Mouse (Mus musculus) stomach, postnatal 0 days (tissue): ENCODE data around the gene Mmp24. TPM values are rescaled to one million over a fixed set of nuclear protein-coding genes. Genes with fewer than 3 reads are reported as not detected.

Source experiments
- ATAC-seq: fragments of 200-750 bp; cut with Nextera tagmentation; 2 replicates; pipeline ENCODE4 v1.8.0; 2017; ENCODE audit not compliant: low FRiP score, low TSS enrichment
- DNase-seq: peaks from one replicate; pipeline ENCODE4 v3.0.0-alpha.2; 2016; ENCODE audit warnings: low spot score
- H3K27ac ChIP-seq: fragments of 300-500 bp; sonication (generic); replicated peaks from 2 replicates; pipeline ENCODE4 v1.5.1; 2014; ENCODE audit warnings: mild to moderate bottlenecking, control low read depth
- H3K27me3 ChIP-seq: fragments of 300-500 bp; sonication (generic); 2 replicates; pipeline ENCODE4 v1.6.1; 2014; ENCODE audit warnings: low read length; ENCODE audit not compliant: control insufficient read depth, insufficient read depth
- H3K36me3 ChIP-seq: fragments of 300-500 bp; sonication (generic); 2 replicates; pipeline ENCODE4 v1.6.1; 2014; ENCODE audit warnings: low read length, mixed read lengths; ENCODE audit not compliant: control insufficient read depth, insufficient read depth
- H3K4me1 ChIP-seq: fragments of 300-500 bp; sonication (generic); replicated peaks from 2 replicates; pipeline ENCODE4 v1.6.1; 2014; ENCODE audit warnings: antibody characterized with exemption; ENCODE audit not compliant: control insufficient read depth, insufficient read depth
- H3K4me2 ChIP-seq: fragments of 300-500 bp; sonication (generic); replicated peaks from 2 replicates; pipeline ENCODE4 v1.6.1; 2014; ENCODE audit warnings: low read depth, mild to moderate bottlenecking, control low read depth, moderate library complexity
- H3K4me3 ChIP-seq: fragments of 300-500 bp; sonication (generic); 2 replicates; pipeline ENCODE4 v1.5.1; 2014; ENCODE audit warnings: low read depth, low read length, control low read depth
- H3K9ac ChIP-seq: fragments of 300-500 bp; sonication (generic); 2 replicates; pipeline ENCODE4 v1.6.1; 2014; ENCODE audit warnings: mild to moderate bottlenecking, low read length, control low read depth, mixed read lengths
- H3K9me3 ChIP-seq: fragments of 300-500 bp; sonication (generic); 2 replicates; pipeline ENCODE4 v1.6.1; 2016; ENCODE audit warnings: low read length; ENCODE audit not compliant: control insufficient read depth
- CTCF ChIP-seq: IDR thresholded peaks from 2 replicates; pipeline ENCODE4 v1.5.1; 2016; ENCODE audit warnings: antibody characterized with exemption, low read depth, mild to moderate bottlenecking, moderate library complexity
- EP300 ChIP-seq: optimal IDR thresholded peaks from 2 replicates; pipeline ENCODE3; 2016; ENCODE audit warnings: antibody characterized with exemption
- WGBS: fragments of 180-500 bp; shearing (Covaris S2); extraction: QIAGEN DNeasy Blood & Tissue Kit; methylation state at CpG from one replicate; pipeline ENCODE4 v1.1.7; 2014; 5-methylcytosine and 5-hydroxymethylcytosine counted together
- polyA plus RNA-seq: library from polyadenylated mRNA; unstranded; fragments of >200 nt; fragmentation: Nextera tagmentation; extraction: Ambion mirVana; gene quantifications from 2 replicates; pipeline ENCODE4 v1.2.1, GENCODE M21; 2015

Mmp24 gene
- polyA plus RNA-seq, 1 experiment from 2014 or later = 0.23 TPM

GRCm38 (mm10) chr2:155837961-155838360 is 62.8 kb downstream of the Mmp24 start:
- 78% methylated on average over 3 of the region's 3 CpGs for WGBS
- no peaks in the 10 kb centered on the region for H3K4me1 ChIP-seq
- no peak for ATAC-seq

DNA sequence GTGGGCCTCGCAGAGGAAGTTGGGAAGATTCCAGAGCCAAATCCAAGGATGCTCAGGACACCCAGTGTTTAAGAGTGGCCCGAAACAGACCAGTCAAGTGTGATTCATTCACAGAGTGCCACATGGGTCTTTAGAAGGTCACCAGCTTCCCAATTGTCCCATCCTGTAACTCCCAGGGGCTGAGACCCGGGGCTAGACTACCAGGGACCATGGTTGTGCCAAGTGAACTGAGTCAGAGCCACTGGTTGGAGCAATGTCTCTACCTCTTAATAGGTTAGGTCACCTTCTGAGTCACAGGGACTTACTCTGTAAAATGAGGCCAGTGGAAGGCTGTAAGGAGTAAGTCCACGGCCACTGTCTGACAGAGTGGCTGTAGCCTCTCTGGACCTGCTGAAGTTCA is 63.8 kb downstream of the Mmp24 start:
- Histone ChIP-seq H3K9me3 (no peaks in the 10 kb centered on the region), H3K27ac (no peak overlapping the region), H3K27me3 (no peaks in the 10 kb centered on the region), H3K4me2 (no peak overlapping the region), H3K9ac (no peak overlapping the region), H3K4me3 (no peak overlapping the region), H3K36me3 (no peaks in the 10 kb centered on the region), H3K4me1 (no peaks in the 10 kb centered on the region)
- no peak for ATAC-seq
- TF ChIP-seq EP300 = no peak
- TF ChIP-seq CTCF = no peak
- 87% methylated on average over 4 of the region's 4 CpGs for WGBS
- no peak for DNase-seq

More at GRCm38 (mm10) chr2:155837961-155838360, 62.8 kb downstream of the Mmp24 start:
- H3K27me3 ChIP-seq = no peaks in the 10 kb centered on the region
- H3K9ac ChIP-seq = no peak overlapping the region
- no peak overlapping the region for H3K4me3 ChIP-seq
- DNase-seq = no peak
- H3K36me3 ChIP-seq = no peaks in the 10 kb centered on the region
- TF ChIP-seq CTCF = no peak
- TF ChIP-seq EP300 = no peak
- no peaks in the 10 kb centered on the region for H3K9me3 ChIP-seq
- no peak overlapping the region for H3K4me2 ChIP-seq
- no peak overlapping the region for H3K27ac ChIP-seq

DNA sequence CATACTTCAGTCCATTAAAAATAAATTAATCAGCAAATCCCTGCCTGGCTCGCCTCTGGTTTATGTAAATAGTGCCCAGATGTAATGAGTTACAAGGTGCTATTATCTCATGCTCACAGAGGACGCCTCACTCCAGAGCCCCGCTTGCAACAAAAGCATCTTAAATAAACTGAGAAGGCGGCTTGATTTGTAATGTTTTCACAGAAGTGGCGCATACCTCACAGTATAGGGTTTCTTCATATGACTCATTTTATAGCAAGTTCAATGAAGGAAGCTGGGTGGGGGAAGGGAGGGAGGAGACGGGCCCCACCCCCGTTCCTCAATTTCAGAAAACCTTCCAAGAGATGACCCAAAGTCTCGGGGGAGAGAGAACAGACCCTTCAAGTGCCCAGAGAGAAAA is 71.8 kb downstream of the Mmp24 start:
- Histone ChIP-seq H3K9ac (no peak overlapping the region), H3K4me2 (no peak overlapping the region), H3K4me1 (no peaks in the 10 kb centered on the region), H3K9me3 (no peaks in the 10 kb centered on the region), H3K27ac (no peak overlapping the region), H3K27me3 (no peaks in the 10 kb centered on the region), H3K4me3 (no peak overlapping the region), H3K36me3 (peaks cover 7% of the 10 kb centered on the region; the same call in 1 of the 2 replicates)
- no peak for DNase-seq
- ATAC-seq = no peak
- TF ChIP-seq EP300 (no peak), CTCF (no peak)
- WGBS = 52% methylated on average over 8 of the region's 8 CpGs

GRCm38 (mm10) chr2:155848291-155848690 is 73.1 kb downstream of the Mmp24 start:
- H3K4me1 ChIP-seq = no peaks in the 10 kb centered on the region
- no peak overlapping the region for H3K9ac ChIP-seq
- peak; percentile 87 for DNase-seq
- H3K4me3 ChIP-seq = no peak overlapping the region
- H3K4me2 ChIP-seq = no peak overlapping the region
- no peak for TF ChIP-seq EP300
- TF ChIP-seq CTCF = peak; percentile 99
- no peak overlapping the region for H3K27ac ChIP-seq
- H3K9me3 ChIP-seq = no peaks in the 10 kb centered on the region
- H3K27me3 ChIP-seq = no peaks in the 10 kb centered on the region
- peaks cover 7% of the 10 kb centered on the region; the same call in 1 of the 2 replicates for H3K36me3 ChIP-seq
- 23% methylated on average over 6 of the region's 6 CpGs for WGBS
- peak; percentile 52; the same call in 1 of the 2 replicates for ATAC-seq

GRCm38 (mm10) chr2:155849464-155849863 is 74.3 kb downstream of the Mmp24 start:
- TF ChIP-seq CTCF (no peak), EP300 (no peak)
- H3K36me3 ChIP-seq = peaks cover 7% of the 10 kb centered on the region; the same call in 1 of the 2 replicates
- no peak for ATAC-seq
- H3K9ac ChIP-seq = no peak overlapping the region
- no peaks in the 10 kb centered on the region for H3K27me3 ChIP-seq
- no peak for DNase-seq
- H3K4me2 ChIP-seq = no peak overlapping the region
- H3K9me3 ChIP-seq = no peaks in the 10 kb centered on the region
- 50% methylated on average over 7 of the region's 7 CpGs for WGBS
- H3K4me3 ChIP-seq = no peak overlapping the region
- no peak overlapping the region for H3K27ac ChIP-seq
- no peaks in the 10 kb centered on the region for H3K4me1 ChIP-seq

GRCm38 (mm10) chr2:155850120-155850519 is 75.0 kb downstream of the Mmp24 start:
- Histone ChIP-seq H3K4me3 (no peak overlapping the region), H3K36me3 (peaks cover 7% of the 10 kb centered on the region; the same call in 1 of the 2 replicates), H3K27me3 (no peaks in the 10 kb centered on the region), H3K27ac (no peak overlapping the region), H3K9ac (no peak overlapping the region), H3K4me1 (no peaks in the 10 kb centered on the region), H3K4me2 (no peak overlapping the region), H3K9me3 (no peaks in the 10 kb centered on the region)
- ATAC-seq (no peak), DNase-seq (no peak)
- WGBS = 80% methylated on average over 7 of the region's 7 CpGs
- TF ChIP-seq CTCF (no peak), EP300 (no peak)
